Mouse (Mus musculus): Measurements from ENCODE around the gene Ank3.

Ank3 gene

DNA sequence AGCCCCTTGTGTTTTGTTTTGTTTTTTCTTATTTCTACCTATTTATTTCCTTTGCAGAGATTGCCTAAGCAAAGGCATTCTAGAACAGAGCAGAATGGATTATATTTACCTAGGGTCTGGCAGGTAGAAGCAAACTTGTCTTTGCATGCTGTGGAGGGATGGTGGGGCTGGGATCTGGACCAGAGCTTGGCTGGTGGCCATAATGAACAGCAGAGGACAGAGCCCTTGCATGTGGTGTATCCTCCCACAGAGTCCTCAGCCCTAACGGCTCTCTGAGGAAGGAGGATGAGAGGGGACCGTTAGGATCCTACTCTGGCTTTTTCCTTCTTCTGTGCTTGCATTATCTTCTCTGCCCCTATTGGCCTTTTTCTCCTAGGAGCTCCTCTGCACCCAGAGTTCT is 79.1 kb downstream of the Ank3 start:
- DNase-seq (ENCODE audit: low spot score in 2 of 2) = no peak

DNA sequence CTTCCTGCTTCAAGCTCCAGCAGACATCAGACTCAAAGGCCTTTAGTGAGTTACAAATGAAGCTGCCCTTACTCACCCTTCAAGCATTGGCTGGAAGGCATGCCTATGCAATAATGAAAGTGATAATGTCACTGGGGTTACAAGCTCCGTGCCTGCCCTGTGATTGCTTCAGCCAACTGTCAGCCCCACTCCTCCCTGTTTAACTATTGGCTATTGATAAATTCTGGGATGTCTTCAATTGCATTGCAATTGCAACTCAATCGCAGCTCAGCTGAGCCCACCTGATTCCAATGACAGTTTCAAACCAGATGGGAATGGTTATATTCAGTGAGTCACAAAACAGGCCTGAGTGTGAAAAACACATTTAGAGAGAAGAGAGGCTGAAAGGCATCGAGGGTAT is 80.3 kb downstream of the Ank3 start:
- no peak for DNase-seq (ENCODE audit: low spot score in 2 of 2)

DNA sequence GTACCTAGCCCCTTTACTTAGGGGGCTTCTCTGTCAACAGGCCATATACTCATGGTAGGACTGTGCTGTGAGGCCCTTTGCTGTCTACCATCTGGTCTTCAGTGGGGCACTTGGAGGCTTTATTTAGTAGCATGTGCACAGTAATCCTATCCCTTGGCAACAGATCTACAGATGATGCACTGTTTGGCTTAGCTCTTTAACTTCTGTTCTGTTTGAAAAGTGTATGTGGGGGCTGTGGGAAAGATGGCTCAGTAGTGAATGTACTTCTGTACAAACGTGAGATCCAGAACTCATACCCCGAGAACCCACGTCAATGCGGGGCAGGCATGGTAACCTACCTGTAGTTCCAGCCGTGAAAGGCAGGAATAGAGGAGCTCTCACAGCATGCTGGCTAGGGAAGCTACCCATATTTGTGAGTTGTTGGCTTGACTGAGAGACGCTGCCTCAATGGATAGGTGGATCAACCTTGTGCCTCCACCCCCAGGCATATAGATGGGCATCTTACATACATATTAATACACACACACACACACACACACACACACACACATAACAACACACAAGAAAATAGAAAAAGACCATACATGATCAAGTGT is 86.7 kb downstream of the Ank3 start:
- no peak for DNase-seq (ENCODE audit: low spot score in 2 of 2)

DNA sequence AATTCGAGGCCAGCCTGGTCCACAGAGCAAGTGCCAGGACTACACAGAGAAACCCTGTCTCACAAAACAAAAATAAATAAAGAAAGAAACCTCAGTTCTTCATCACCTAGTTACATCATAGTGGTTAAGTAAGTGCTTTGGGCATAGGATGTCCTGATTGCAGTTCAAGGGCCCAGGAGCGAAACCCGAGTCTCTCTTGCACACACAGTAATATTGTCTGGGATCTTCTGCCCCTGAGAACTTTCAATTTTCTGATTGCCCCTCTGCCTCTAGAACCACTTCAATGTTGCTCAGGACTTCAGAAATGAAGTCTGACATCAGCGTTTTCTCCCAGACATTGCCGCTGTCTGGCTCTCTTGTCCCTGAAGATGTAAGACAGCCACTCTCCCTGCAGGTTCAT is 91.6 kb downstream of the Ank3 start:
- DNase-seq (ENCODE audit: low spot score in 2 of 2) = no peak

DNA sequence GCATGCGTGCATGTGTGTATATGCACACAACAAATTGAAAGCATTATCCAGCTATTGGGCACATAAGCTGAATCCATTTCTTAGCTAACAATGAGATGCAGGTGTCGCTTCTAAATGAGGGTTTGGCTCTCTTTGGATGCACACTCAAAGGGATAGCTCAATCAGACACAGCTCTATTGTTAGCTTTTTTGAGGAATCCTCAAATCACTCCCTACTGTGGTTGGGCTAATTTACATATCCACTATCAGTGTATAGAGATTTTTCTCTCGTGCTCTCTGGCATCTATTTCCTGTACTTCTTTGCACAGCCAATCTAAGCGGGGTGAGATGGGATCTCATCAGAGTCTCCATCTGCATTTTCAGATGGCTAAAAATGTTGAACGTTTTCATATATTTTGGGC is 93.4 kb downstream of the Ank3 start:
- no peak for DNase-seq (ENCODE audit: low spot score in 2 of 2)

DNA sequence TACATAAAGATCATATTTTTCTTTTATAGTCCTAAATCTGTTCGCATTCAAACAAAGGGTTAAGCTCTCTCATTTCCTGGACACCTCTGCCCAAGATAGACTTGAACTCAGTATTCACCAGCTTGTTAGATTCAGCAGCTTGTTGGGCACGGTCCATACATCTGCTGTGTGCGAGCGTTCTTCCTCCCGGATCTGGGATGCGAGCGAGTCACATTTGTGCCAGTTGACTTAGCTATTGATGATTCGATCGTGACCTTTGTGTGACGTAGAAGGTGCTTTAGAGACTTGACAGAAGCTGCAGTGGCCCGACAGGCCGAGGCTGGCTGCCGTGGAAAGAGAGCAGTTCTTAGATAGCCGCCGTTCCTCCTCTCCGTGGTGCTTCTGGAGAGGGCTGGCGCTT is 98.8 kb downstream of the Ank3 start:
- no peak for DNase-seq (ENCODE audit: low spot score in 2 of 2)

DNA sequence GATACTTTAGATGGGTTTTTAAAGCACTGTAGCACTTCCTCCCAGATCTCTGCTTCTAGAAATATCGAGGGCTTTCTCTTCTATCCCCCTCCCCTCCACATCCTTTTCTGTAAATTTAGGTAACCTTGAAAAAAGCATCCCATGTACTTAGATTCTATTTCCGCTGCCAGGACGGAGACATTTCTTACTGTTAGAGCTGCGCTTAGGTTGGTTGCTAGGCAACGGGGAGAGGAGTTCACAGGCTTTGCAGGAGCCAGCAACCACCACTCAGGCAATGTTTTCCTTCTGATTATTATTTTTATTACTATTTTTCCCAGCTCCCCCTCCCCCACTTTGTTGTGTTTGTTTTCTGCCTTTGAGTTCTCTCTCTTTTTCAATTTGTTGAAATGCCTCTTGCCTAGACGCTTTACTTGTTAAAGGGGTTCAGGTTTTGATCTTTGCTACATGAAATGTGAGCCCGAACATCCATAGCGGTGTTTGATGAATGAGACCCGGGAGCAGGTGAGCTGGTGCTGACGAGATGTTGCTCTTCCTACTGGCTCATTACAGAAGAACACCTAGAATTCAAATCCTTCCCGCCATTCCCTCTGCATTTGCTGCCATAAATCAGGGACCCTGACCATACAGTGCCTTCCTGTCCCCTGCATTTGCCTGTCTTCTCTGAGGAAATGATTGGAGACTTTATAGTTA is 101.7 kb downstream of the Ank3 start:
- DNase-seq (ENCODE audit: low spot score in 2 of 2) = no peak

DNA sequence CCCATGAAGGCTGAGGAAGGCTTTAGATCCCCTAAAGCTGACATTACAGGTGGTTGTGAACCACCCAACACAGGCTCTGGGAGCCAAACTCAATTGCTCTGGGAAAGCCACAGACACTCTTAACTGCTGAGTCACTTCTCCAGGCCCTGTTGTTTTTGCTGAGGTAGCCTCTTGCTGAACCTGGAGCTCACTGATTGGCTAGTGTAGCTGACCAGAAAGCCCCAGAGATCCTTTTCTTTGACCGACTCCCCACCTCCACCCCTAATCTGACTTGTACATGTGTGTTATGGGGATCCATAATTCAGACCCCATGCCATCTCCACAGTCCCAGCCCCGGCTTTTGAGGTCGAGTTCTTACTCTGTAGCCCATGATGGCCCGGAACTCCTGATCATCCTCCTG is 105.2 kb downstream of the Ank3 start:
- no peak for DNase-seq (ENCODE audit: low spot score in 2 of 2)

DNA sequence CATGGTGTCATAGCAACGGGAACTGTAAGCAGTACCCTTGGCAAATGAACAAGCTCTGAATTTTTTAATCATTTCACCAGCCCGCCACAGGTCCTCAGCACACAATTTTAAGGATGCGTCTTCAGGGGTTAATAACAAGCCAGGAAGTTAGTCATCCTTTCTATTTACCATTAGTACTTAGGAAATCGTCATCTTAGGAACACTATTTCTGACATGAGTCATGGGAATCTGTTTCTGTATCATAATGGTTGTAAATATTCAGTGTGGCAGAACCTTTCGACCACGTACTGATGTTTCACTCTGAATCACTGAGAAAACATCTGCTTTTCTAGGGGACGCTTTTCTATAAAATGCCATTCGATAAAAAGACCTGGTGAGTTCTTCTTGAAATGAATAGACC is 109.1 kb downstream of the Ank3 start:
- DNase-seq (ENCODE audit: low spot score in 2 of 2) = no peak

DNA sequence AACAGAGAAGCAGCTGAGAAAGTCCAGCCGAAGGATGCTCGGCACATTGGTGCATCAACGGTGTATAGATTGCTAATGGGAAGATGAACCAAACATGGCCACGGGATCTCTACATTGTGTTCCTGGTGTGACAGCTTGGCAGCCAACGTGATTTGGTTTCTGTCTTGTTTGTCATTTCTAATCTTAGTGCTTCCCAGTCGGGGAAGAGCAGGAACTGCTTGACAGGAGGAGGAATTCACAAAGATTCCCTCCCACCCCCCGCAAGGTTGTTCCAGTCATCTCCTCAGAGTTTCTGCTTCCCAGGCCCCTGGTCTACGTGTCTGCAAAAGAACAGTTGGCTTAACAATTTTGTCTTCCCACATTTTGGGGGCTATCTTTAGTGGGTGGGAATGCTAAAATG is 111.8 kb downstream of the Ank3 start:
- no peak for DNase-seq (ENCODE audit: low spot score in 2 of 2)

DNA sequence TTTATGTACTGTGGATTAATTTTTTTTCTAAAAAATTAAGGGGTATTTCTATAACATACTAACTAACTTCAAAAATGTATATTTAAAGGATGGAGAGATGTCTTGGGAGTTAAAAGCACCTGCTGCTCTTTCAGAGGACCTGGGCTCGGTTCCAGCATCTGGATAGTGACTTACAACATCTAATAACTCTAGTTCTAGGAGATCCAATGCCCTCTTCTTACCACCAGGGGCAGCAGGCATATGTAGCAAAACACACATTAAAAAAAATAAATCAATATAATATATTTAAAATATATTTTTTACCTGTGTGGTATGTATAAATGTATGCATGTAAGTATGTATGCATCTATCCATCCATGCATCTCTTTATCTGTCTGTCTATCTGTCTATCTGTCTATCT is 112.7 kb downstream of the Ank3 start:
- DNase-seq (ENCODE audit: low spot score in 2 of 2) = no peak

DNA sequence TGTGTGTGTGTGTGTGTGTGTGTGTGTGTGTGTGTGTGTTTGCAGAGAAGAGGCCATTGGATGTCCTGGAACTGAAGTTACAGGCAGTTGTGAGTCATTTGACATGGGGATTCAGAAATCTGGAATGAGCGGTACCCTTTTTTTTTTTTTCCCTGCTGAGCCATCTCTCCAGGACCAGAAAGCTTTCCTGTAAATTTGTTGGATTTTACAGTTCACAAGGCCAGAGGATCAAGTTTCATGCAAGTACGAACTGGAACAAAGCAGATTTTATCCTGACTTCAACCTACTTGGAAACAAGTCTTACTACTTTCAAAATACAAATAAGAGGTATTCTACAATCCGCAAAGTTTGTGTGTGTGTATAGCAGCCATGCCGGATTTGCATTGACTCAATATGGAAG is 123.4 kb downstream of the Ank3 start:
- DNase-seq (ENCODE audit: low spot score in 2 of 2) = no peak

DNA sequence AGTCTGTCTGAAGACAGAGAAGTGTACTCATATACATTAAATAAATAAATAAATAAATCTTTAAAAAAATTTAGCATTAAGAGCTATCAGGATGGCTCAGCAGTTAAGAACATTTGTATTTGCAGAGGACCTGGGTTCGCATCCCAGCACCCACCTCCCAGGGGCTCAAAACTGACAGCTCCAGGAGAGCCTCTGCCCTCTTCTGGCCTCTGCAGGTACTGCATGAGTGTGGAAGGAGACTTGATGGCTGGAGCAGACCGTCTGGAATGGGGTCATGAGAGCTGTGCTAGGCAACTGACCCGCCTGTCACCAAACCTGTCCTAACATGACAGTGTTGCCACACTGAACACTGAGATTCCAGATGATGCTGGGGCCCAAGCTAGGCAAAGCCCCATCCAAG is 124.6 kb downstream of the Ank3 start:
- DNase-seq (ENCODE audit: low spot score in 2 of 2) = no peak

DNA sequence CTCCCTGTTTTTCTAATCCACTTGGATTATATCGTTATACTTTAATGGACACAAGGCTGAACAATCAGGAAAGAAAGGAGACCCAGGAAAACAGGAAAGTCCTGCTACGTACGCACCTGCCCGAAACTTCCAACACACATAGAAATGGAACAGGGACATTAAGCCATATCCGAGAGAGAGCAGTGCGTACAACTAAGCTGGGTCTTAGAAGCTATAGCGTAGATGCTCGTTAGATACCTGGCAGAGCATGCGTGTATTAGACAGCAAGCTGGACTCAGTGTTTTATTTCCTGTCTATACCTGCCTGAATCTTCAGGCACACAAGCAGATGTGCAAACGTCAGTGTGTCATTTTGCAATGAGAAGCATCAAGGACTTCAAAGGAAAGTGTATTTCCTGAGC is 128.7 kb downstream of the Ank3 start:
- DNase-seq (ENCODE audit: low spot score in 2 of 2) = no peak

DNA sequence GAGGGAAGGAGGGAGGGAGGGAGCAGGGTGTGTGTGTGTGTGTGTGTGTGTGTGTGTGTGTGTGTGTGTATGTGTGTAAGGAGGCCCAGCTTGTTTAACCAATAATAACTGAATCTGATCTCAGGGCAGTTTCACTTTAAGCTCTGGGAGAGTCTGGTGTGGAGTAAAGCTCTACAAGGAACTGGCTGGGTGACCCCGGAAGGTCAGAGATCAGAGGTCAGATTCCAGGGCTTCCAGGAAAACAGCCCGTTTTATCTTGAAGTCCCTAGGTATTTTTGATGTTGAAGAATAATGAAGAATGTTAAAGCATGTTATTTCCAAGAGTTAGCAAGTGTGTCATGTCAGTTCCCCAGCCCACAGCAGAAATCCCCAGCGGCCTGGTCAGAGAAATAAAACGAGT is 130.2 kb downstream of the Ank3 start:
- no peak for DNase-seq (ENCODE audit: low spot score in 2 of 2)

DNA sequence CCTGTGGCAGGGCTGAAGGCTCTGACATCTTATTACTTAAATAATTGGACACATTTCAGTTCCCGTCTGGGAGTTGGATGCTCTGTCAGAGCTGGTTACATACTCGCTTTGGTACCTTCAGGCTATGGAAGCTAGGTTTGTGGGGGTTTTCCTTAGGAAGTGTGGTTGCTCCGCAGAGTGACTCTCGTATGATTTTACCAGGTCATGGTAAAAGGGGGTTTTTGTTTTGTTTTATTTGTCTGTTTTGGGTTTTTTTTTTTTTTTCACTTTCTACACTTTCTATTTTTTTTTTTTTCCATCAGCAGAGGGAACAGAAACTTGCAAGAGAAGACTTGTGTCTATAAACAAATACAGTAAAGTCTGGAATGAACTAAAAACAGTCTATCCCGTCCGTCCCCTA is 131.8 kb downstream of the Ank3 start:
- no peak for DNase-seq (ENCODE audit: low spot score in 2 of 2)

DNA sequence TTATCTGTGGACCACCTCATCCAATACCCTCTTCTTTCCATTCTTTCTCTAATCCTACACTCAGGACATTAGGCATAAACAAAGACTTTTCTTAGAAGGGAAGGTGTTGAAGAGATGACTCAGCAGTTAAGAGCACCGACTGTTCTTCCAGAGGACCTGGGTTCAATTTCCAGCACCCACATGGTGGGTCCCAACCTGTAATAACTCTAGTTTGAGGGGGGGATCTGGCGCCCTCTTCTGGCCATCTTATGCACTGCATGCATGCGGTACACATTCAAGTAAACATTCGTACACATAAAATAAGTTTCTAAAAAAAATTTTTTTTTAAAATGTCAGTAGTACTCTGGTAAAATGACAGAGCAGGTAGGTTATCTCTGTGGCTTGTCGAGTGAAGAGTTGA is 133.0 kb downstream of the Ank3 start:
- DNase-seq (ENCODE audit: low spot score in 2 of 2) = no peak

DNA sequence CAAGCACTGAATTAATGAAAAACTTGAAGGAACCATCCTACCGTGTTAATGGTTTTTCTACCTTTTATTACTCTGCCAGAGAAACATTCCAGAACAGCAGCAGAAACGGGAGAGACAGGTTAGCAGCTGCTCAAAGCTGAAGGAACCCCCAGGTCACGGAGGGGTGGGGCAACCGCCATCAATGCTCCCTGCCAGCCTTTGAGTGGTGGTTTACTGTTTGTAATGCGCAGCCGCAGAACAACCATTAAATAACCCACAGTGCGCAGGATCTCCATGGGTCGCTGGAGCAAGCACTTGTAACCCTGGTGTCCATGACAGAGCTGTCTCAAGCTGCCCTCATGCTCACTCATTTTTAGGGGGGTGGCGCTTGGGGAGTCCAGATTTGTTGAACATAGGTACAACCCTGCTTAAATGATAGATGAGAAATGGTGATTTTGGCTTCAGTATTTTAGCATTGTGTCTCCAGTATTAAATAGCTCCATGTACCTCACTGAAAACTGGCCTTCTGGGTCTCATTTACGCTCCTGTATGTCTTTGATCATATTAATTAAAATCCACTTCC is 133.7 kb downstream of the Ank3 start:
- no peak for DNase-seq (ENCODE audit: low spot score in 2 of 2)

DNA sequence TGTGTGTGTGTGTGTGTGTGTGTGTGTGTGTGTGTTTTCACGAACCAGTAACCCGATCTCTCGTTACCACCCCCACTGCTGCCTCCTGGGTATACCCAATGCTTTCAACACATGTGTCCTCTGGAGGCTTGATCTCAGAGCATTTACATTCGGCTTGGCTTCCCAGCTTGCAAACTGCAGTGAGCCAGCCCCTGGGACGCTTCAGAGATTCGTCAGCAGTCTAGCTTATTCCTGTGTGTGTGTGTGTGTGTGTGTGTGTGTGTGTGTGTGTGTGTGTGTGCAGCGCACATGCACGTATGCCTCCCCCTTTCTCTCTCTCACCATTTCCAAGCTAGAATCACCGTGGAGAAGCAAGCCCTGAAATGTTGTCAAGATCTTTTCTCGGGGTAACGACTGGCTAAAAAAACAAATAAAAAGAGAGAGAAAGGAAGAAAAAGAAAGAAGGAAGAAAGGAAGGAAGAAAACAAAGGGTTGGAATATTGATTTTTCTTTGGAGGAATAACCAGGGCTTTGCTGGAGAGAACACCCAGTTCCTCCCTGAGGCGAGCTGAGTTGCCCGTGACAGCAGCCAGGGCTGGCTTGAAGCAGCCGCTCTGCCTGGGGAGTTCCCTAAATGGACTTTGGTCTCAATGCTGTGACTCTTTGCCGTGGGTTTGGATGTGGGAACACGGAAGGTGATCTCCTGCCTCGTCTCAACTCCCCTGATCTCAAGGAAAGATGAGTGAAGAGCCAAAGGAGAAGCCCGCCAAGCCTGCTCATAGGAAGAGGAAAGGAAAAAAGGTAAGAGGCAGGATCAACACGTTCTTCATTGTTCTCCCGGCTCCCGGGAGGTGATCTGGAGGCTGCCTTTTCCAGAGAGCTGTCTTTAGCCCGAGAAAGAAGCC is 135.2 kb downstream of the Ank3 start:
- DNase-seq (ENCODE audit: low spot score in 2 of 2) = peak; percentile 50 to 67

DNA sequence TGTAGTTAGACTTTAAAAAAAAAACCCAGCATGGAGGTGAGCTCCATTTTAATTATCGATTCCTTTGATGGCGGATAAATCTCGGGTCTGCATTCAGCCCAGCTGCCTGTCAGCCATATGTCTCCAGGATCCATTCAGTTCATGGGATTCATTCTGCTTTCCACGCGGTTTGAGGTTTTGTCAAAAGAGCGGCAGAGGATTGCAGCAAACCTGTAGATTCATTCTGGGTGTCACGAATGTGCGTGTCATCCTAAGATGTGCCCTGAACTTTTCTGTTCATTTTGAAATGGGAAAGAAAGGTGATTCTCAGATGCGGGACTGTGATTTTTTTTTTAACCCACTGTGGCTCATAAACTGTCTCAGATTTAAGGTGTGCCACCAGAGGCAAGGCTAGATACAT is 136.1 kb downstream of the Ank3 start:
- no peak for DNase-seq (ENCODE audit: low spot score in 2 of 2)

DNA sequence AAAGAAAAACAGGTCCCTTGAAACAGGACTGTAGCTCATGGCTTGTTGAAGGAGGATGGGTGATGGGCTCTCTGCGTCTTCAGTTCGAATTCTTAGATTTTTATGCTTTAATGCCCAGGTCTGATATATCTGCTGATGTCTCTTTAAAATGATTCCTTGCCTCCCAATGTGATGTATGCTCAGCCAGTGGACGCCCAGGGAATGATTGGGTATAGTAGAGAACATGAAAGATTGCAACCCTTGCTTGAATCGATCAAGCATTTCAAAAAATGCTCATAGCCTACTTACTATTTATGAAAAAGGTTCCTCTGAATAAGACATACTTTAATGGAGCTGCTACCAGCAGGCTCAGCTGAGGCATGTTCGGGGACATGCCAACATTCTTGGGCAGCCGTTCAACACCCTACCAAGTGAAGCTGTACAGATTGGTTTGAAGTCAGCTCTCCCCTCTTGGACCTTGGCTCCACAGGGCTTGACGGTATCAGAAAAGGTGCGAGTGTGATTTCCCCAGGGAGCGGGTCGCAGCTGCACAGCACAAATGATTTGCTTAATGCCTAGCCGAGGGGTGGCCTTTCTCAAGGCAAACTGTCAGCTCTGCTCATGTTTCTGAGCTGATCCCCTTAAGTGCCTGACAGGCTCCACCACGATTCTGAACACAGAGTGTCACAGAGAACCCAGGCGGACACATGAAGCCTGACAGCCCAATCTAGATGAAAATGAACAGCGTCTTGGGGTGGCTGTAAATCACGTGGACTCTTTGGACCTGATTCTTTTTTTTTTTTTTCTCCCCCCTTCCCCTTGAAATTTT is 136.8 kb downstream of the Ank3 start:
- peak; percentile 18 to 28 for DNase-seq (ENCODE audit: low spot score in 2 of 2)

DNA sequence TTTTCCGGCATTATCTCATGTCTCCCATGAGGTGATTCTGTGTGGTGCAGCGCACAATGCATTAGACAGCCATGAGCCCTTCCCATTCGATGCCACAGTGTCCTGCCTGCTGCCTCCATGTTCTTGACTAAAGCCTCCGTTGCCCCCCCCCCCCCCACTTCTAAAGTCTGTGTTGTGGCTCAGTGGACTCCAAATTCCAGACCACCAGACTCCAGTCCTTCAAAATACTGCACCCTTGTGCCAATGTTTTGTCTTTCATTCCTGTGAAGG is 137.3 kb downstream of the Ank3 start:
- DNase-seq (ENCODE audit: low spot score in 2 of 2) = no peak
